Mouse (Mus musculus) embryo, embryonic 11 days (tissue): ENCODE results near the gene Cnih2.

Source experiments
- DNase-seq: peaks from one replicate; pipeline ENCODE4 v3.0.0-alpha.2; 2015

Cnih2 gene

GRCm38 (mm10) chr19:5067040-5067799, 31.1 kb downstream of the Cnih2 start:
- DNase-seq, result peak; percentile 52

- no peak for DNase-seq
Observed at GRCm38 (mm10) chr19:5065104-5065503, 33.2 kb downstream of the Cnih2 start.

GRCm38 (mm10) chr19:5062446-5062845, 35.9 kb downstream of the Cnih2 start:
- peak; percentile 29 for DNase-seq

GRCm38 (mm10) chr19:5062041-5062440, 36.3 kb downstream of the Cnih2 start:
- DNase-seq, result no peak

- DNase-seq, result peak; percentile 16
Observed at GRCm38 (mm10) chr19:5060365-5061330, 37.7 kb downstream of the Cnih2 start.

- DNase-seq, result peak; percentile 67
Observed at GRCm38 (mm10) chr19:5058801-5059771, 39.2 kb downstream of the Cnih2 start.

GRCm38 (mm10) chr19:5057876-5058775, 40.2 kb downstream of the Cnih2 start:
- DNase-seq, result no peak

- peak; percentile 85 for DNase-seq
Observed at GRCm38 (mm10) chr19:5056251-5056650, 42.1 kb downstream of the Cnih2 start.

GRCm38 (mm10) chr19:5053909-5054308, 44.4 kb downstream of the Cnih2 start:
- DNase-seq, result peak; percentile 73

- no peak for DNase-seq
Observed at GRCm38 (mm10) chr19:5052853-5053252, 45.5 kb downstream of the Cnih2 start.

- no peak for DNase-seq
Observed at GRCm38 (mm10) chr19:5052166-5052822, 46.0 kb downstream of the Cnih2 start.

- no peak for DNase-seq
Observed at GRCm38 (mm10) chr19:5051515-5051914, 46.8 kb downstream of the Cnih2 start.

- DNase-seq, result peak; percentile 50
Observed at GRCm38 (mm10) chr19:5051031-5051430, 47.3 kb downstream of the Cnih2 start.

- DNase-seq, result peak; percentile 71
Observed at GRCm38 (mm10) chr19:5050047-5050905, 48.0 kb downstream of the Cnih2 start, which contains the start of gene Rin1. Gene Rin1, plus strand, starts transcription at chr19:5050481.

GRCm38 (mm10) chr19:5049325-5049724, 49.0 kb downstream of the Cnih2 start:
- no peak for DNase-seq

GRCm38 (mm10) chr19:5048138-5049056, 49.9 kb downstream of the Cnih2 start:
- peak; percentile 17 for DNase-seq

- DNase-seq, result no peak
Observed at GRCm38 (mm10) chr19:5045531-5045930, 52.8 kb downstream of the Cnih2 start.
